Mouse (Mus musculus): ENCODE measurements around the gene Gstm7.

Gstm7 gene

DNA sequence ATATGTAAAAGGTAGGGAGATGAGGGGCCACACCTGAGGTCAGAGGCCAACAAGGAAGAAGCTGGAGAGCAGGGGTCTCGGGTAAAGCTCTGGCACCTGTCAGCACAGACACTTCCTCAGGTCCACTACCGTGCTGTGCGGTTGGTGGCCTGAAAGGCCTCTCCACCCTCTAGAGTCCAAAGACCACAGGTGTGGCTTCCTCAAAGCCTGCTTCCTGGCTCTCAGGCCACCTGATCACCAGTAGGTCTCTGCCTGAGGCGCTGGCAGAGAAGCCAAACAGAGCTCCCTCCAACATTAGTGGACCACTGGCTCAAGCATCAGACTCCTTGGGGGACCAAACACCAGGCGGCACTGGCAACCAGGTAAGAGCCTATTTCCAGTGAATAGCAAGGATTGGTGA is 54.6 kb downstream of the Gstm7 start, which contains the start of gene Eps8l3:
Gene Eps8l3 (plus strand): TSS at position 225 of the 400 bp plus-strand sequence.
- no peak for DNase-seq (ENCODE audit: low read depth, low spot score)
